Mouse (Mus musculus): ENCODE data around the gene Grk6.

Gene Grk6

GRCm38 (mm10) chr13:55444937-55445315 lies at the start of gene Grk6:
Gene Grk6, plus strand, starts transcription at chr13:55445072.
- peak; percentile 100 for DNase-seq (ENCODE audit: low spot score)

- DNase-seq (ENCODE audit: low spot score) = no peak
These were observed 46.8 kb upstream of the Grk6 start, which contains the start of gene Slc34a1 for GRCm38 (mm10) chr13:55398088-55398487. Gene Slc34a1, plus strand, starts transcription at chr13:55398187.

- DNase-seq (ENCODE audit: low spot score) = no peak
These were observed 45.4 kb upstream of the Grk6 start for GRCm38 (mm10) chr13:55399300-55400038.

- DNase-seq (ENCODE audit: low spot score) = no peak
These were observed 44.9 kb upstream of the Grk6 start for GRCm38 (mm10) chr13:55400039-55400346.

- no peak for DNase-seq (ENCODE audit: low spot score)
These were observed 41.6 kb upstream of the Grk6 start for GRCm38 (mm10) chr13:55403266-55403665.

- no peak for DNase-seq (ENCODE audit: low spot score)
These were observed 40.7 kb upstream of the Grk6 start for GRCm38 (mm10) chr13:55403935-55404852.

GRCm38 (mm10) chr13:55404853-55405782 lies 39.8 kb upstream of the Grk6 start:
- DNase-seq (ENCODE audit: low spot score) = peak; percentile 62

GRCm38 (mm10) chr13:55405783-55406390 lies 39.0 kb upstream of the Grk6 start:
- DNase-seq (ENCODE audit: low spot score) = no peak

GRCm38 (mm10) chr13:55407341-55407740 lies 37.5 kb upstream of the Grk6 start:
- DNase-seq (ENCODE audit: low spot score) = no peak

- no peak for DNase-seq (ENCODE audit: low spot score)
These were observed 36.2 kb upstream of the Grk6 start for GRCm38 (mm10) chr13:55408546-55409120.

GRCm38 (mm10) chr13:55411826-55412225 lies 33.0 kb upstream of the Grk6 start:
- no peak for DNase-seq (ENCODE audit: low spot score)

- DNase-seq (ENCODE audit: low spot score) = no peak
These were observed 32.1 kb upstream of the Grk6 start for GRCm38 (mm10) chr13:55412643-55413307.

- DNase-seq (ENCODE audit: low spot score) = no peak
These were observed 31.5 kb upstream of the Grk6 start for GRCm38 (mm10) chr13:55413333-55413732.

GRCm38 (mm10) chr13:55414743-55415380 lies 30.0 kb upstream of the Grk6 start, which contains the start of gene Pfn3:
Gene Pfn3, minus strand, starts transcription at chr13:55415232.
- peak; percentile 64 for DNase-seq (ENCODE audit: low spot score)

- peak; percentile 72 for DNase-seq (ENCODE audit: low spot score)
These were observed 26.9 kb upstream of the Grk6 start for GRCm38 (mm10) chr13:55418004-55418403.

GRCm38 (mm10) chr13:55419142-55419541 lies 25.7 kb upstream of the Grk6 start:
- DNase-seq (ENCODE audit: low spot score) = no peak

- no peak for DNase-seq (ENCODE audit: low spot score)
These were observed 24.6 kb upstream of the Grk6 start for GRCm38 (mm10) chr13:55420018-55420932.

GRCm38 (mm10) chr13:55420933-55421800 lies 23.7 kb upstream of the Grk6 start:
- DNase-seq (ENCODE audit: low spot score) = peak; percentile 35
